In genomic region chr17:56255863-56256238, GRCm38 (mm10) we compare ENCODE assay signal across 8 mouse cellular contexts. TPM values are rescaled to one million over a fixed set of nuclear protein-coding genes. Genes with fewer than 3 reads are reported as not detected.
DNase-seq lines count a peak whose midpoint lies in the region; ATAC-seq lines count a peak whose summit lies in the region.

No protein-coding gene starts in this region.

- H3K27ac ChIP-seq in hindbrain, embryonic 16.5 days (ENCODE audit: low read depth, low read length): peak overlapping the region; percentile 95
- H3K27ac ChIP-seq in macrophage: peak overlapping the region; percentile 78

- WGBS in hindbrain, embryonic 16.5 days: under 1% methylated on average over 32 of the region's 32 CpGs
- 1% methylated on average over 32 of the region's 32 CpGs for WGBS in macrophage (ENCODE audit: missing documents)

- H3K79me2 ChIP-seq in macrophage (ENCODE audit: inconsistent target): peaks cover 37% of the 10 kb centered on the region

- H3K4me3 ChIP-seq in hindbrain, embryonic 16.5 days (ENCODE audit: low read length): peak overlapping the region; percentile 64
- H3K4me3 ChIP-seq in macrophage (ENCODE audit: inconsistent target): peak overlapping the region; percentile 52

- peak overlapping the region; percentile 74 for H3K4me2 ChIP-seq in hindbrain, embryonic 16.5 days (ENCODE audit: low read length)

- H3K27me3 ChIP-seq in hindbrain, embryonic 16.5 days (replicated peaks; ENCODE audit: control insufficient read depth, insufficient read depth, low read length): no peaks in the 10 kb centered on the region

- H3K36me3 ChIP-seq in hindbrain, embryonic 16.5 days (ENCODE audit: control insufficient read depth, insufficient read depth, low read length): peaks cover 11% of the 10 kb centered on the region; the same call in 1 of the 2 replicates
- H3K36me3 ChIP-seq in macrophage (ENCODE audit: inconsistent target): peaks cover 20% of the 10 kb centered on the region

- H3K4me1 ChIP-seq in hindbrain, embryonic 16.5 days (ENCODE audit: control insufficient read depth, insufficient read depth, low read depth, low read length): peaks cover 44% of the 10 kb centered on the region

- DNase-seq in WW6 (ENCODE audit: low read depth, low spot score): peak; percentile 94
- DNase-seq in cerebellum, postnatal 4 days (ENCODE audit: low spot score in 2 of 2): peak; percentile 98 to 99
- peak; percentile 99 for DNase-seq in gastrocnemius, adult 18-20 months (ENCODE audit: low spot score)
- DNase-seq in left cerebral cortex, adult 18-20 months (ENCODE audit: low spot score in 2 of 2): peak; percentile 100
- peak; percentile 100 for DNase-seq in right cerebral cortex, adult 18-20 months
- DNase-seq in urinary bladder, postnatal 10 days (ENCODE audit: low spot score): peak; percentile 98

- H3K9ac ChIP-seq in hindbrain, embryonic 16.5 days (ENCODE audit: low read depth, low read length): peak overlapping the region; percentile 69

- ATAC-seq in hindbrain, embryonic 16.5 days: peak; percentile 90

- no peaks in the 10 kb centered on the region for H3K9me3 ChIP-seq in hindbrain, embryonic 16.5 days (ENCODE audit: control insufficient read depth, low read length)

RNA-seq across cellular contexts. Expression of gene Fem1a, which starts 0.8 kb away (rescaled TPM):
- total RNA-seq in gastrocnemius, adult 18-20 months (2021): 100 to 1,000 TPM; 157 to 172 TPM
- 17.4 and 18.2 TPM in 2 replicates for polyA plus RNA-seq in hindbrain, embryonic 16.5 days (2015; fragmentation: Nextera tagmentation; extraction: Ambion mirVana)
- 10 to 100 TPM; 29.9 to 31.9 TPM for total RNA-seq in left cerebral cortex, adult 18-20 months (2021)
- 10 to 100 TPM in 9 of 26 experiments, 1 to 10 TPM in 17; 2.4 to 25.8 (median 7.7) TPM for total RNA-seq in macrophage (2018; cell fraction: chromatin; rRNA removed)
- total RNA-seq in macrophage (2018; cell fraction: cytosol; rRNA removed): 10 to 100 TPM in 17 of 26 experiments, 1 to 10 TPM in 9; 4.7 to 16.4 (median 11.9) TPM
- 10 to 100 TPM in 15 of 26 experiments, 1 to 10 TPM in 11; 5.5 to 23.2 (median 10.6) TPM for total RNA-seq in macrophage (2018; cell fraction: nucleus; rRNA removed)
- 6.6 to 13.3 TPM (median 10.2 TPM) in 3 replicates for polyA plus RNA-seq in macrophage (2018)

RNA-seq across cellular contexts. Expression of gene Ticam1, which starts 20.7 kb away (rescaled TPM):
- 1 to 10 TPM; 2.0 to 2.5 TPM for total RNA-seq in gastrocnemius, adult 18-20 months (2021)
- polyA plus RNA-seq in hindbrain, embryonic 16.5 days (2015; fragmentation: Nextera tagmentation; extraction: Ambion mirVana): 1.5 and 1.9 TPM in 2 replicates
- total RNA-seq in left cerebral cortex, adult 18-20 months (2021): 1 to 10 TPM; 5.2 to 7.6 TPM
- 10 to 100 TPM; 20.0 to 66.0 (median 29.6) TPM for total RNA-seq in macrophage (2018; cell fraction: chromatin; rRNA removed)
- total RNA-seq in macrophage (2018; cell fraction: cytosol; rRNA removed): 10 to 100 TPM; 29.2 to 68.9 (median 35.2) TPM
- total RNA-seq in macrophage (2018; cell fraction: nucleus; rRNA removed): 10 to 100 TPM; 18.9 to 54.1 (median 29.3) TPM
- polyA plus RNA-seq in macrophage (2018): 19.5 to 36.1 TPM (median 21.2 TPM) in 3 replicates

RNA-seq across cellular contexts. Expression of gene Plin3, which starts 36.8 kb away (rescaled TPM):
- total RNA-seq in gastrocnemius, adult 18-20 months (2021): 10 to 100 TPM; 32.4 to 50.3 TPM
- 15.5 and 21.1 TPM in 2 replicates for polyA plus RNA-seq in hindbrain, embryonic 16.5 days (2015; fragmentation: Nextera tagmentation; extraction: Ambion mirVana)
- total RNA-seq in left cerebral cortex, adult 18-20 months (2021): 10 to 100 TPM; 11.9 to 15.1 TPM
- 10 to 100 TPM in 18 of 26 experiments, 1 to 10 TPM in 8; 3.7 to 35.4 (median 12.4) TPM for total RNA-seq in macrophage (2018; cell fraction: chromatin; rRNA removed)
- total RNA-seq in macrophage (2018; cell fraction: cytosol; rRNA removed): 10 to 100 TPM; 28.2 to 67.4 (median 39.0) TPM
- total RNA-seq in macrophage (2018; cell fraction: nucleus; rRNA removed): 10 to 100 TPM; 10.8 to 40.1 (median 19.8) TPM
- 40.0 to 53.0 TPM (median 46.8 TPM) in 3 replicates for polyA plus RNA-seq in macrophage (2018)

RNA-seq across cellular contexts. Expression of gene Dpp9, which starts 37.1 kb away (rescaled TPM):
- total RNA-seq in gastrocnemius, adult 18-20 months (2021): 10 to 100 TPM; 35.6 to 41.6 TPM
- 21.0 and 29.3 TPM in 2 replicates for polyA plus RNA-seq in hindbrain, embryonic 16.5 days (2015; fragmentation: Nextera tagmentation; extraction: Ambion mirVana)
- total RNA-seq in left cerebral cortex, adult 18-20 months (2021): 10 to 100 TPM; 59.7 to 69.5 TPM
- 10 to 100 TPM; 32.0 to 86.3 (median 54.8) TPM for total RNA-seq in macrophage (2018; cell fraction: chromatin; rRNA removed)
- 10 to 100 TPM; 27.3 to 39.4 (median 33.0) TPM for total RNA-seq in macrophage (2018; cell fraction: cytosol; rRNA removed)
- 10 to 100 TPM; 25.6 to 49.7 (median 35.0) TPM for total RNA-seq in macrophage (2018; cell fraction: nucleus; rRNA removed)
- 19.4 to 30.5 TPM (median 30.3 TPM) in 3 replicates for polyA plus RNA-seq in macrophage (2018)

RNA-seq across cellular contexts. Expression of gene Arrdc5, which starts 44.2 kb away (rescaled TPM):
- not detected for total RNA-seq in gastrocnemius, adult 18-20 months (2021)
- not detected in 2 replicates for polyA plus RNA-seq in hindbrain, embryonic 16.5 days (2015; fragmentation: Nextera tagmentation; extraction: Ambion mirVana)
- not detected for total RNA-seq in left cerebral cortex, adult 18-20 months (2021)
- not detected for total RNA-seq in macrophage (2018; cell fraction: chromatin; rRNA removed)
- total RNA-seq in macrophage (2018; cell fraction: cytosol; rRNA removed): not detected
- total RNA-seq in macrophage (2018; cell fraction: nucleus; rRNA removed): not detected
- polyA plus RNA-seq in macrophage (2018): not detected in 3 replicates

Comparison
In these comparisons a context has a peak if more than half of its experiments do, and no peak if none do; other contexts are left out.
1. Peak in every context shown above with its lines: DNase-seq, ATAC-seq, H3K4me3 ChIP-seq and H3K27ac ChIP-seq.
2. RNA of gene Fem1a, which starts 0.8 kb away (total RNA-seq): 157 to 172 TPM in gastrocnemius, adult 18-20 months; 29.9 to 31.9 TPM in left cerebral cortex, adult 18-20 months; every median in the first group is over 4 times any median in the second.